Mouse (Mus musculus) splenic B cell, adult 2 months (primary cell): ENCODE results near the gene Cdk2ap2.
"Not testable (repeated sequence)": the region's sequence is repeated elsewhere in the genome, so short reads cannot be mapped to it uniquely, and the experiment has no call there.

ENCODE experiments used
- DNase-seq: peaks from one replicate; pipeline ENCODE4 v3.0.0-alpha.2; 2011; ENCODE audit warnings: low read depth, low spot score
- H3K27me3 ChIP-seq: 2 replicates; pipeline ENCODE4 v1.6.1; 2012; ENCODE audit warnings: mild to moderate bottlenecking, low read length, moderate library complexity, mixed read lengths; ENCODE audit not compliant: control insufficient read depth, poor library complexity, insufficient read depth, severe bottlenecking
- H3K36me3 ChIP-seq: 2 replicates; pipeline ENCODE4 v1.6.1; 2012; ENCODE audit warnings: mild to moderate bottlenecking, low read length, moderate library complexity, mixed read lengths; ENCODE audit not compliant: control insufficient read depth, poor library complexity, insufficient read depth, severe bottlenecking

The Cdk2ap2 gene

DNA sequence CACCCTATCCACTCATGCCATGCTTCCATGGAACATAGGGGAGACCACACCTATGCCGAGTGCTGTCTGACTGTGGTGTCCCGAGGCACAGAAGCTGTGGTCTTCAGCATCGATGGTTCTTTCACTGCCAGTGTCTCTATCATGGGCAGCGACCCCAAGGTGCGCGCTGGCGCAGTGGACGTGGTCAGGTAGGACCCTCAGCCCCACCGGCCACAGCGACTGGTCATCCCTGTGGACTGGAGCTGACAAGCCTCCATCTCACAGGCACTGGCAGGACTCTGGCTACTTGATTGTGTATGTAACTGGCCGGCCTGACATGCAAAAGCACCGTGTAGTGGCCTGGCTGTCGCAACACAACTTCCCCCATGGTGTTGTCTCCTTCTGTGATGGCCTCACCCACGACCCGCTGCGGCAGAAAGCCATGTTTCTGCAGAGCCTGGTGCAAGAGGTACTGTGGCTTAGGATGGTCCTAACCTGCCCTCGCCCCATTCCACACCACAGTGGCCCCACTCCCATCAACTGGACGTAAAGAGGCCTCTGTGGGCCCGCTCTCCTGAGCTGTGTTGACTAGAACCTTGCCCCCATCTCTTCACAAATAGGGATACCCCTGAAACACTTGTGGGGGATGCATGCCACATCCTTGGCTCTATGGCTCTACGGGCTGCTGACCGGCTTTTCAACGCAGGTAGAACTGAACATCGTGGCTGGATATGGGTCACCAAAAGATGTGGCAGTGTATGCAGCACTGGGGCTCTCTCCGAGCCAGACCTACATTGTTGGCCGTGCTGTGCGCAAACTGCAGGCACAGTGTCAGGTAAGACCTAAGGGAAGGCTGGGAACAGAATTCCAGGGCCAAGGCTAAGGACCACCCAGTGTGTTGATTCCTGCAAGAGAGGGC, 15.3 kb downstream of the Cdk2ap2 start:
- Histone ChIP-seq H3K36me3 (peaks cover 15% of the 10 kb centered on the region), H3K27me3 (no peaks in the 10 kb centered on the region)
- DNase-seq: no peak

DNA sequence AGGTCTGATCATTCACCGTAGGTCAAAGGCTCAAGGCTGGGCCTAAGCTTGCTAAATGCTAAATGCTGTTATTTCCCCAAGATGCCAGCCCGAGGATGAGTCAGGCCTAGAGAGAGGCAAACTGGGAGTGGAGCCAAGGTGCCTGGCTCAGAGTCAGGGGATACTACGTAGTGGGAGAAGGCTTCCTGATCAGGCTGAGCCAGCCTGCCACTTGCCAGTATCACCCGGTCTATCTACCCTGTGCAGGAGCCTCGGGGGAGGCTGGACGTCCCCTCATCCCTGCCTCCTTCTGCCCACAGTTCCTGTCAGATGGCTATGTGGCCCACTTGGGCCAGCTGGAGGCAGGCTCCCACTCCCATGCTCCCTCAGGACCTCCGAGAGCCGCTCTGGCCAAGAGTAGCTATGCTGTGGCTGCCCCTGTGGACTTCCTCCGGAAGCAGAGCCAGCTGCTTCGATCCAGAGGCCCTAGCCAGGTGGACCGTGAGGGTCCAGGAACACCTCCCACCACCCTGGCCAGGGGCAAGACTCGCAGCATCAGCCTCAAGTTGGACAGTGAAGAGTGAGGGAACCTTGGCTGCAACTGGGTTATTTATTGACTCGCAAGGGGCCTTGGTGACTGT, 16.3 kb downstream of the Cdk2ap2 start:
- DNase-seq: no peak
- H3K36me3 ChIP-seq: peaks cover 13% of the 10 kb centered on the region

DNA sequence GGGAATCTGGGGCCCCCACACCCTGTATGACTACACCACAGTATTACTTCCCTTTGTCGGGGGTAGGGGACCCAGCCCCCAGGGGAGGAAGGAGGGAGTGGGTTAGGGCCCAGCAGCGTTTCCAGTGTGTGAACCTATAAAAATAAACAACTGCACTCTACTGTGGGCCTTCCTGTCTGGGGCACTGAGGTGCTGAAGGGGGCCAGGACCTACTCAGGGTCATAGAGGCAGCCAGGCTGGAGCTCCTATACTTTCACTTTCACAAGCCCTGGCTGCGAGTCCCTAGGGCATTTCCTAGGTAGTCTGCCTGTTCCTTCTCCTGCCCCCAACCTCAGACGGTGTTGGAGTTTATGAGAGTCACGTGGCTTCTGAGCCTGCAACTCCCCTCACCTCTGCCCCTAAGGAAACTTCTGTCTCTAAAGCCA, 16.8 kb downstream of the Cdk2ap2 start:
- H3K36me3 ChIP-seq: peaks cover 13% of the 10 kb centered on the region
- H3K27me3 ChIP-seq: no peaks in the 10 kb centered on the region
- DNase-seq: peak; percentile 75

More for the DNA sequence above, 16.3 kb downstream of the Cdk2ap2 start:
- no peaks in the 10 kb centered on the region for H3K27me3 ChIP-seq

DNA sequence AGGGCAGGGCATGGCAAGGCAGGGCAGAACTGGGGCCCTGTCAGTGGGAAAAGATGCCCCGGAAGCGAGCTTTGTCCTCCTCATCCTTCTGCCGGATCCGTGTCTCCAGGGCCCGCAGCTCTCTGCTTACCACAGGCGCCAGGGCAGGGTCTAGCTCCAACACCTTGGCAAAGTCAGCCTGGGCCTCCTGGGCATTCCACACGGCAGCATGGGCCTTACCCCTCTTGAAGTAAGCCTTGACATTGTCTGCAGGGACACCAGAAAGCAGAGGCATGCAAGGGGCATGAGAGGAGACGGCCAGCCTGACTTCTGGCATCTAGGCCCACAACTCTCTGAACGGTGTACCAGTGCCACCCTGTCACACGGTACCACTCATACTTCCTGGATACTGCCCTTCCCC, 17.6 kb downstream of the Cdk2ap2 start:
- Histone ChIP-seq H3K36me3 (peaks cover 13% of the 10 kb centered on the region), H3K27me3 (no peaks in the 10 kb centered on the region)
- no peak for DNase-seq

DNA sequence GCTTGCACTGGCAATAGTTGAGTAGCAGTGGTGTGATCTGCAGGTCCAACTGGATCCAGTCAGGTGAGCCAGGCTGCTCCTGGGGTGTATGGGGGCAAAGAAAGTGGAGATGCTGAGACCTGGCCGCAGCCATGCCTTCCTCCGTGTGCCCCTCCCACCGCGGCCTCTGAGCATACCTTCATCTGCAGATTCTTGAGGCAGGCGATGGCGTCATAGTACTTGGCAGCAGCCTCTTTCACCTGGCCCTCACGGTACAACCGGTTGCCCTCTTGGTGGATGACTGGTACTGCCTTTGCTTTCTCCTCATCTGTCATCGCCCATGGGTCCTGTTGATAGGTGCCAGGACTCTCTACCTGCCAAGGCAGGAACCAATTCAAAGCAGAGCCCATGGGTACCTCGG, 18.2 kb downstream of the Cdk2ap2 start:
- peaks cover 13% of the 10 kb centered on the region for H3K36me3 ChIP-seq
- no peaks in the 10 kb centered on the region for H3K27me3 ChIP-seq
- no peak for DNase-seq

DNA sequence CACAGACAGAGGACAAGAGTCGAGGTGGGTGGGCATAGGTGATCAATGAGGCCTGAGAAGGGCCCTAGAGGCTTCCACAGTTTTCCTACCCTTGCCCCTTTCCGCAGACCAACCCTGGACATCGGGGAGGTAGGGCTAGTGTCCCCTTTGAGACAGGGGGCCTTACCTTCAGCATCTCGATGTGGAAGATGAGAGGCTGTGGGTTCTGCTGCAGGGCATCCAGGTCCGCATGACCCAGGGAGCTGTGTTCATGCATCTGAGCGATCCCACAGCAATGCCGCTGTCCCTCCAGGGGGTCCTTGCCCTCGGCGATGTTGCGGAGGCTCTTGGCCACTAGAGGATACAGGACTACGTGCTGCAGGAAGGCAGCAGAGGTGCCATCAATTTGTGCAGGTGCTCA, 18.8 kb downstream of the Cdk2ap2 start:
- Histone ChIP-seq H3K36me3 (peaks cover 13% of the 10 kb centered on the region), H3K27me3 (no peaks in the 10 kb centered on the region)
- no peak for DNase-seq

DNA sequence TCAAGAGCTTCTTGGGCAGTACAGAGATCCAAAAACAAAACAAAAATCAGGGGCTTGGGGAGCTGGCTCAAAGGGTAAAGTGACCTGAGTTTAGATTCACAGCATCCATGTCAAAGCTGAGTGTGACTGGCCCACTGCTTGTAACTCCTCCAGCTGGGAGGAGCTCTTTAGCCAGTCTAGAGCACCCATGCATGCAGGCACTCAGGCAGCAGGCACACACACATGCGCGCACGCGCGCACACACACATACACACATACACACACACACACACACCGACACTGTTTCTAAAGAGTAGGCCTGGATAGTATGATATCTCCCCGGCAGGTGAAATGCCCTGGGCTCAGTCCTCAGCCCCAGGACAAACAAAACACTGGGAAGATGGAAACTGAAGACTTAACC, 20.0 kb downstream of the Cdk2ap2 start:
- H3K36me3 ChIP-seq: peaks cover 10% of the 10 kb centered on the region
- no peaks in the 10 kb centered on the region for H3K27me3 ChIP-seq
- peak; percentile 60 for DNase-seq

DNA sequence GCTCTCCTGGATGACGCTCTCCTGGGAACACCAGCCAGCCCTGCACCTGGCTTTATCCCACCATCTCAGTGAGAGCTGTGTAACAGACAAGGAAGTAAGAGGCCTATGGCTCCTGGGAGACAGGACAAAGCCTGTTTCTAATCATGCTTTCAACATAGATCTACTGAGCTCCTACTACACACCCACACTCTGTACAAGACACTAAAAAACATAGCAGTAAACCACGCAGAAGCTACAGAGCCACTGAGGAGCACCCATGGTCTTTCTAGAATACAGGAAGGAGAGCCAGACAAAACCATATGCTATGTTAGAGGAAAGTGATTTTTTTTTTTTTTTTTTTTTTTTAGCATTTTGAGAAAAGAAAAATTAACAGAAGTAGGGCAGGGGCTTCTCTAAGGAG, 21.4 kb downstream of the Cdk2ap2 start:
- DNase-seq: no peak
- H3K27me3 ChIP-seq: no peaks in the 10 kb centered on the region
- peaks cover 8% of the 10 kb centered on the region; the same call in 1 of the 2 replicates for H3K36me3 ChIP-seq

DNA sequence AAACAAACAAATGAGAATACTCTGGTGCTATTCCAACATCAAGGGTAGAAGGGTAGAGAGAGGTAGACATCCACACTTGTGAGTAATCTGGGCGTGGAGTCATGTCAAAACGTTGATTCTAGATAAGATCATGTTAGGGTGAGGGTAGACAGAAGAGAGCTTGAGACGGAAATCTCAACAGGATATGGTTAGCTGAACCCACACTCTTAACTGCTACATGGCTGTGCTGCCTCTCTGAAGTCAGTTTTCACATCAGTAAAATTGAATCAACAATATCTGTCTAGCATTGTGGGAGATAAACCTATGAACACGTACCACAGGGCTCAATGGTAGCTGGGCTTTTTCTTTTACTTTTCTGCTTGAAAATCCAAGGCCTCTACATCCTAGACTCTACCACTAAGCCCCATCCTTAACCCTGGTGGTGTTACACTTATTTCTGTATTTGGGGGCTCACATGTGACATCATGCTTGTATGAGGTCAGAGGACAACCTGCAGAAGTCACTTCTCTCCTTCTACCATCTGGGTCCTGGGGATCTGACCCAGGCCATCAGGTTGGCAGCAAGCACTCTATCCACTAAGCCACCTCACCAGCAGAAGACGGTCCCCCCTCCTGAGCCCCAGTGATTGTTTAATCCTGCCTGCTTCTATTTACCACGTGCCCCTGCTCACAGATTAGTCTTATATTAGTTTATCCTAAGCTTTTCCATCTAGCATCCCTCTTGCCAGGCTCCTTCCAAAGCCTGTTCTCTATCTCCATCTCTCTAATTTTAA, 22.9 kb downstream of the Cdk2ap2 start:
- peak; percentile 29 for DNase-seq
- H3K36me3 ChIP-seq: peaks cover 8% of the 10 kb centered on the region; the same call in 1 of the 2 replicates

DNA sequence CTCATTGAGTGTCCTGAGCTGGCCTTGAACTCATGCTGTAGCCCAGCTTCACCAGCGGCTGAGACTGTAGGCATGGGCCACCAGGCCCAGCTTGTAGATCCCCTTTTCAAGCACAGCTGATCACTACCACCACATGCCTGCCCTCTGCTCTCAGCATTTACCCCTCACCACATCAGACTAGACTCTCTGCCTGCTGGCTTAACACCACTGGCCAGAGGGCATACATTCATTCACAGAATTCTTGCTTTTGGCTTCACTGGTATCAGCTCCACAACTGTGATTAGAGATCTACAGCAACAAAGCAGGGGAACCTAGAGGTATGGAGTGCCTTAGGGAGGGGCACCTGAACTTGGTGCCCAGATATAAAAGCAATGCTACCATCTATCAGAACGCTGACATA, 23.5 kb downstream of the Cdk2ap2 start:
- peak; percentile 44 for DNase-seq

More for the DNA sequence above, 22.9 kb downstream of the Cdk2ap2 start:
- H3K27me3 ChIP-seq: no peaks in the 10 kb centered on the region

DNA sequence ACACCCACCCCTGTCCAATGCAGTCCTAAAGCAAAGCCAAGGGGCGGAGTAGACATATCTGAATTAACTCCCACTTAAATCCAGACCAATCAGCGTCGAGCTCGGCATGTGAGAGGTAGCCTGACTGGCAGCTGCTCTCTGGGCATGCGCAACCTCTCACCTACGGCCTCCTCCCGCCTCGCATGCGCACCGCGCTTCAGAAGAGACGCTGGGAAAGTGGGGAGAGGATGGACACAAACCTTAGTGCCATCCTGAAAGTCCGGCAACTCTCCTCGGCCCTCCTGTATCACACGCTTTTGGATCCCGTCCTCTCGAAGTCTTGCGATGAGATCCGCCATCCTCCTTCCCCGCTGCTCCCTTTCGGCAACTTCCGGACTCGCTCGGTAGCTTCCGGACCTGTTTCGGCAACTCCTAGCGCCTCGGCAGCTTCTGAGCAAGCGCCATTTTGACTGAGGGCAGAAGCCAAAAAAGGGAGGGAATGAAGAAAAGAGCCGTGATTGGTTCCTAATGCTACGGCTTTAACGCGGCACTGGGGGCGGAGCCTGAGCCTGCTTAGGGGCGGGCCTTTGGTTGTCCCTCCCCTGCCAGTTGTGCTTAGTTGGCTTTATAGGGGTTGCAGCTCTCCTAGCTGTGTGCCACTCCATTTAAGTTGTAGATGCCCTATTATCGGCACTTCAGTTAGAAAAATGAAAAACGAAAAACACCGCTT, 24.3 kb downstream of the Cdk2ap2 start:
- no peaks in the 10 kb centered on the region; the same call in 1 of the 2 replicates for H3K36me3 ChIP-seq
- DNase-seq: peak; percentile 99
- no peaks in the 10 kb centered on the region for H3K27me3 ChIP-seq

More for the DNA sequence above, 23.5 kb downstream of the Cdk2ap2 start:
- Histone ChIP-seq H3K27me3 (no peaks in the 10 kb centered on the region), H3K36me3 (peaks cover 6% of the 10 kb centered on the region; the same call in 1 of the 2 replicates)

DNA sequence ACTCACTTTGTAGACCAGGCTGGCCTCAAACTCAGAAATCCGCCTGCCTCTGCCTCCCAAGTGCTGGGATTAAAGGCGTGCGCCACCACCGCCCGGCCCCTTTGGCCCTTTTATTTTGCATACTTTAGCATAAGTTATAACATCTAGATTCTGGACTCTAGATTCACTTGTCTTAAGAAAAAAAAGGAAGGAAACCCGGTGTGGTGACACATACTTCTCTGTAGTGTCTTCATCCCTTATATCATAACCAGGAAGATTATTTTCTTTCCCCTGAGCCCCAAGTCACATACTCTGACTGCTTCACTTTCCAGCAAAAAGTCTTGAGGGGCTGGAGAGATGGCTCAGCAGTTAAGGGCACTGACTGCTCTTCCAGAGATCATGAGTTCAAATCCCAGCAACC, 24.9 kb downstream of the Cdk2ap2 start:
- H3K36me3 ChIP-seq: not testable (repeated sequence)
- DNase-seq: peak; percentile 61

DNA sequence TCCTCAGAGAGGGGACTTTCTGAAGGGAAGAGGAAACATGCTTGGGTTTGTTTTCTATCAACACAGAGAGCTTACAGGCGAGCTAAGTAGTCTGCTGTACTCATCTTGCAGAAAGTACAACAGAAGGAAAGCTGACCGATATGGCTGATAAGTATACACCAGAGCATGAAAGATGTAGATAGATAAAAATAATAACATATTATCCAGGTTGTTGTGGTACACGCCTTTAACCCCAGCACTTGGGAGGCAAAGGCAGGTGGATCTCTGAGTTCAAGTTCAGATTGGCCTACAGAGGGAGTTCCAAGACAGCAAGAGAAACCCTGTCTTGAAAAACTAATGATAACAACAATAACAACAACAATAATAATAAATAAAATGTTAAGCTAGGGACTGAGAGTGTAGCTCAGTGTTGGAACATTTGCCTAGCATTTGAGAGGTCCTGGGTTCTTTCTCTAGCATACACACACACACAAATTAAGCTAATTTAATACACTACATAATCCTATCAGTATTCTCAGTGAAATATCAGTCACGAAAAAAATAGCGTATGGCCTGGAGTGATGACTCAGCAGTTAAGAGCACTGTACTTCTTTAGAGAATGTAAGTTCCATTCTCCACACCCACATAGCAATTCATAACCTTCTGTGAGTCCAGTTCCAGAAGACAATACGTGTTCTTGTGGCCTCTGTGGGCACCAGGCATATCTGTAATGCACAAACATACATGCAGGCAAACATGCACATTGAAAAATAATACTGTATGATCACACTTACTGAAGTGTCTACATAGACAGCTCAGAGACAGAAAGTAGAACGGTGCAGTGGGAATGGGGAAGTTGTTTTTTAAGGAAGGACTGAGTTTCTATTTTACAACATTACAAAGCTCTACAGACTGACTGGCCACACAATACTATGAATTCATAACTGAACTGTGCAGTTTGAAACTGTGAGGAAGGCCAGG, 25.7 kb downstream of the Cdk2ap2 start:
- no peaks in the 10 kb centered on the region for H3K27me3 ChIP-seq
- H3K36me3 ChIP-seq: no peaks in the 10 kb centered on the region; the same call in 1 of the 2 replicates
- DNase-seq: peak; percentile 70

More for the DNA sequence above, 24.9 kb downstream of the Cdk2ap2 start:
- H3K27me3 ChIP-seq: not testable (repeated sequence)
